Mouse (Mus musculus) neural tube, embryonic 13.5 days (tissue): ENCODE measurements around the gene Hoxc4. TPM values are rescaled to one million over a fixed set of nuclear protein-coding genes. Genes with fewer than 3 reads are reported as not detected.

Experiments
- ATAC-seq: fragments of 200-750 bp; cut with Nextera tagmentation; 2 replicates; pipeline ENCODE4 v1.8.0; 2017; ENCODE audit warnings: low read depth, mild to moderate bottlenecking, moderate TSS enrichment, moderate library complexity
- H3K27ac ChIP-seq: fragments of 300-500 bp; sonication (generic); replicated peaks from 2 replicates; pipeline ENCODE4 v1.5.1; 2015; ENCODE audit warnings: moderate library complexity, mild to moderate bottlenecking, inconsistent platforms
- H3K27me3 ChIP-seq: fragments of 300-500 bp; sonication (generic); 2 replicates; pipeline ENCODE4 v1.6.1; 2015; ENCODE audit warnings: mild to moderate bottlenecking, inconsistent platforms
- H3K36me3 ChIP-seq: fragments of 300-500 bp; sonication (generic); 2 replicates; pipeline ENCODE4 v1.6.1; 2015; ENCODE audit warnings: mild to moderate bottlenecking, inconsistent platforms
- H3K4me1 ChIP-seq: fragments of 300-500 bp; sonication (generic); replicated peaks from 2 replicates; pipeline ENCODE4 v1.6.1; 2015; ENCODE audit warnings: inconsistent platforms
- H3K4me2 ChIP-seq: fragments of 300-500 bp; sonication (generic); 2 replicates; pipeline ENCODE4 v1.6.1; 2015; ENCODE audit warnings: inconsistent platforms, mild to moderate bottlenecking, moderate library complexity
- H3K4me3 ChIP-seq: fragments of 300-500 bp; sonication (generic); 2 replicates; pipeline ENCODE4 v1.5.1; 2015; ENCODE audit warnings: mild to moderate bottlenecking, inconsistent platforms
- H3K9ac ChIP-seq: fragments of 300-500 bp; sonication (generic); 2 replicates; pipeline ENCODE4 v1.6.1; 2015; ENCODE audit warnings: moderate library complexity, mild to moderate bottlenecking, inconsistent platforms
- H3K9me3 ChIP-seq: fragments of 300-500 bp; sonication (generic); 2 replicates; pipeline ENCODE4 v1.6.1; 2016; ENCODE audit warnings: inconsistent platforms
- WGBS: fragments of 180-500 bp; shearing (Covaris S2); methylation state at CpG from one replicate; pipeline ENCODE4 v1.1.7; 2015; 5-methylcytosine and 5-hydroxymethylcytosine counted together
- polyA plus RNA-seq: library from polyadenylated mRNA; unstranded; fragments of >200 nt; fragmentation: Nextera tagmentation; extraction: Ambion mirVana; gene quantifications from 2 replicates; pipeline ENCODE4 v1.2.1, GENCODE M21; 2015

Gene Hoxc4
- polyA plus RNA-seq, 1 experiment from 2014 or later = 40.2 TPM

DNA sequence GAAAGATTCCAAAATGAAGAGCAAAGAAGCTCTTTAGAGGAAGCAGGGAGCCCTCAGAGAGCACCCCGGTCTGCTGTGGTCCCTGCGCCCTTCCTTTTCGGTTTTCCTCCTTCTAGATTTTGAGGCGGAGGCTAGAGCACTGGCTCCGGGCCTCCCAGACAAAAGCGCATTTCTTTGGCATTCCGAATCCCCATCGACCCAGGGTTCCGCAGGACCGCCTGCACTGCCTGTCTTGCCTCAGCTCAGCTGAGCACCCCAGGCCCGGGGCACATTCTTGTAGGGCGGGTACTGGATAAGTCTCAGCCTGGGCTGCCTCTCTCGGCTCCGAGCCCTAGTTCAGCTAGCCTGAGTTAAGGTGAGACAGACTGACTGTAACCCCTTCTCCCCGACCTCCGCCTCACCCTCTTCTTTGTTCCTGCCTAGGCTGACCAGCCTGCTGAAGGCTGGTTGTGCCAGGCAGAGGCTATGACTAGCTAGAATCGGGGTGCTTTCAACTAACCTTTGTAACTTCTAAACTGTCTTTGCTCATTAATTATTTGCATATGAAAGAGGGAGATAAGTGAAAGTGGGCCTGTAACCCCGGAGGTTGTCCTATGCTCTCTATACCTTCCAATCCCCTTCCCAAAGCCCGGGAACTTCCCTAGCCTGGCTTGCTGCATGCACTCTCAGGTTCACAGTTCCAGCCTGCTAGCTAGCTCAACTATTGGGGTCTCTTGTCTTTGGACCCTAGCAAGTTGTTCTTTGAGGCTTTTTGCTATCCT is 3.1 kb upstream of the Hoxc4 start:
- Histone ChIP-seq H3K4me2 (peak overlapping the region; percentile 91), H3K4me1 (peaks cover 99% of the 10 kb centered on the region), H3K9ac (peak overlapping the region; percentile 82), H3K9me3 (no peaks in the 10 kb centered on the region), H3K4me3 (peak overlapping the region; percentile 42), H3K27me3 (peaks cover 6% of the 10 kb centered on the region; the same call in 1 of the 2 replicates), H3K27ac (peak overlapping the region; percentile 96), H3K36me3 (peaks cover 17% of the 10 kb centered on the region; the same call in 1 of the 2 replicates)
- WGBS = 3% methylated on average over 19 of the region's 19 CpGs
- no peak for ATAC-seq

DNA sequence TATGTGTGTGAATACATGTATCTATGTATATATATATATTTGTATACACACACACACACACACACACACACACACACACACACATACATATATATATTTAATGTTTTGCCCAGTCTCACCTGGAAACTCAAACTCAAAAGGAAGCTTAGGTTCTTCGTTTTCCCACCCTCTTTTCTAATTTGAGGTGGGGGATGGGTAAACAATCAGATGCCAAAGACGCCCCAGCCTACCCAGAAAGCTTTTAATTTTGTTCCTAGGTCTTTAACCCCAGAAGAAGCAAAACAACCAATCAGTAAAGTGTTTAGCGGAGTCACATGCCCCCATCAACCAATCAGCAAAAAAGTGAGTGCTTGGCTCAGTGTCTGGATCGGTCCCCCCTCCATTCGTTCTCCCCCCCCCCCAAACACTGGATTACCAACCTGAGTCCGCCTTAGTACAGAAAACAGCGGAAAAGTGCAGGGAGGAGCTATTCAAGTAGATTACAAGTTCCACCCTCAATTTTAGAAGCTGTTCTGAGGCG is 2.2 kb downstream of the Hoxc4 start:
- no peak for ATAC-seq
- peak overlapping the region; percentile 19 for H3K4me3 ChIP-seq
- peak overlapping the region; percentile 22; the same call in 1 of the 2 replicates for H3K9ac ChIP-seq
- peaks cover 100% of the 10 kb centered on the region for H3K4me1 ChIP-seq
- peak overlapping the region; percentile 91 for H3K4me2 ChIP-seq
- H3K9me3 ChIP-seq = no peaks in the 10 kb centered on the region
- peaks cover under 1% of the 10 kb centered on the region; the same call in 1 of the 2 replicates for H3K27me3 ChIP-seq
- no peaks in the 10 kb centered on the region for H3K36me3 ChIP-seq
- 6% methylated on average over 8 of the region's 8 CpGs for WGBS
- H3K27ac ChIP-seq = peak overlapping the region; percentile 49

DNA sequence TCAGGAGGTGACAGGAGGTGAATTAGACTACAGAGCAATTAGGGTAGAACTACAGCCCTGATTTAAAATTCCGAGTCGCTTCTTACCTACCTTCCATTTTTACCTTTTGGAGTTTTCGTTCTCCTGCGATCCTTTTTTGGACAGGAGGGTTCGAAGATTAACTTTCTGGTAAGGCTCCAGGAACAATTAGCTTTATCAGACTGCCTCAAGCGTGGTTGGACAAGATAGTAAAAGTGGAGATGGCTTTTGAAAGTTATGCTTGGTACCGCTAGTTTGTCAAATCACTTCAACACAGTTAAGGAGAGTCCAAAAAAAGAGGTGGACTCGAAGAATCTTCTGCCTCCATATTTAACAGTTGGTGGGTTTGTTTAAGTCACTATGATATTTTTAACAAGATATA is 2.8 kb downstream of the Hoxc4 start:
- no peaks in the 10 kb centered on the region for H3K36me3 ChIP-seq
- H3K27ac ChIP-seq = peak overlapping the region; percentile 49
- peak overlapping the region; percentile 91 for H3K4me2 ChIP-seq
- H3K9ac ChIP-seq = peak overlapping the region; percentile 58; the same call in 1 of the 2 replicates
- H3K4me3 ChIP-seq = peak overlapping the region; percentile 19
- no peaks in the 10 kb centered on the region; the same call in 1 of the 2 replicates for H3K27me3 ChIP-seq
- WGBS = 10% methylated on average over 8 of the region's 8 CpGs
- no peaks in the 10 kb centered on the region for H3K9me3 ChIP-seq
- no peak for ATAC-seq
- H3K4me1 ChIP-seq = peaks cover 100% of the 10 kb centered on the region

DNA sequence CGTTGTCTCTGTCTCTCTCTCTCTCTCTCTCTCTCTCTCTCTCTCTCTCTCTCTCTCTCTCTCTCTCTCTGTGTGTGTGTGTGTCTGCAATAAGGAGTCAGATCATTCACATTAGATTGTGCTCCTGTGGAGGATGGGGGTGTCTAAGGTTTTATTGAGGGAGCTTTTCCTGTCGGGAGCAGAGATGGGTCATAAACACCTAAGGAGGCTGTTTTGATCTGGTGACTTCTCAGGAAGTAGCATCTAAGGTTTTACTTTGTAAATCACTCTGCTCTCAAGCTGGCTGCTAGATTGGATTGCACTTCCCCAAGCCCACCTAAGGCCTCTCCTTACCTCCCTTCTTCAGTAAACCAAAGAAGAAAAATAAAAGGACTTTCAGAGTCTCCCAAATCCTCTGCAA is 5.4 kb downstream of the Hoxc4 start:
- ATAC-seq = no peak
- H3K27ac ChIP-seq = peak overlapping the region; percentile 92
- 9% methylated on average over 2 of the region's 2 CpGs for WGBS
- peak overlapping the region; percentile 52; the same call in 1 of the 2 replicates for H3K9ac ChIP-seq
- H3K4me3 ChIP-seq = no peak overlapping the region
- no peaks in the 10 kb centered on the region for H3K36me3 ChIP-seq
- peak overlapping the region; percentile 63 for H3K4me2 ChIP-seq
- H3K9me3 ChIP-seq = no peaks in the 10 kb centered on the region
- no peaks in the 10 kb centered on the region for H3K27me3 ChIP-seq
- peaks cover 100% of the 10 kb centered on the region for H3K4me1 ChIP-seq

DNA sequence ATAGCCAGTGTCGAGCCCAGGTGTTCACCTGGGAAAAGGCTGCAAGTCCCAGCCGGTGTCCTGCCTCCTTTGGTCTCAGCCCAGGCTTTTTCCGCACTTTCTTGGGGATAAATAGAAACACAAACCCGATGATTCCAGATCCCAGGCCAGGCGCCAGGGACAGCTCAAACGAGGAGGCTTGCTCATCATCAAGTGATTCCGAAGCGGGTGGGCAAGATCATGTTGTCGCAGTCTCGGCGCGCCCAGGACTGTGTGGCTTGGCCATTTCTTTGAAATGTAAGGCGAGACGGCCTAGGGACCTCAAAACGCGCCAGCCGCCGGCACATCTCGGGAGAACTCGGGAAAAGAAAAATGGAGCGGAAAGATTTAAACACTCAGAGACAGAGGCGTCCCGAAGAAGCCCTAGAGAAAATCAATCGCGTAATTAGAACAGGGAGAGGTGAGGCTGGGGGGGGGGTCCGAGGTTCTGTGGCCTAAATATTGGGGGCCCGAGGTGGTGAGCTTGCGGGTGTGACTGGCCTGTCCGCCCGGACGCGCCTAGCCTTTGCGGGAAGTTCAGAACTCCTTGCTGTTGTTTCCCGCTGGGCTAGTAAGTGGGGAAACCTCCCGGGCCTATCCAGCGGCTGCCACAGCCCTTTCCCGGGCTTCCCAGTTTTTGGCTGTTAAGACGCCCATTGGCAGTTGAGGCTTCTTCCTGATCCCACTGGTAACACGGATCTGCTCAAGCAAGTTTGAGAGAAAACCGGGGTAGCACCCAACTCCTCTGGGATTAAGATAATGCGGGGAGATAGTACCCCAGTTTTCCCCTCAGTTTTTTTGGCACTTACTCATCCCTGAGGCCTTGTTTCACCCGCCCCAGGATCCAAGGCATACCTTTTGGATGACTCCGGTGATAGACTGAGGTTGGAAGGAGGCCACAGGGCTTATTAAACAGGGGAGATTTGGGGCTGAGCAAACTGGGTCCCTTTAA is 8.8 kb downstream of the Hoxc4 start:
- no peak for ATAC-seq
- Histone ChIP-seq H3K9ac (peak overlapping the region; percentile 81), H3K9me3 (no peaks in the 10 kb centered on the region), H3K36me3 (no peaks in the 10 kb centered on the region), H3K4me2 (peak overlapping the region; percentile 63), H3K27ac (peak overlapping the region; percentile 92), H3K27me3 (no peaks in the 10 kb centered on the region), H3K4me1 (peaks cover 97% of the 10 kb centered on the region), H3K4me3 (peak overlapping the region; percentile 38)
- 3% methylated on average over 43 of the region's 43 CpGs for WGBS

DNA sequence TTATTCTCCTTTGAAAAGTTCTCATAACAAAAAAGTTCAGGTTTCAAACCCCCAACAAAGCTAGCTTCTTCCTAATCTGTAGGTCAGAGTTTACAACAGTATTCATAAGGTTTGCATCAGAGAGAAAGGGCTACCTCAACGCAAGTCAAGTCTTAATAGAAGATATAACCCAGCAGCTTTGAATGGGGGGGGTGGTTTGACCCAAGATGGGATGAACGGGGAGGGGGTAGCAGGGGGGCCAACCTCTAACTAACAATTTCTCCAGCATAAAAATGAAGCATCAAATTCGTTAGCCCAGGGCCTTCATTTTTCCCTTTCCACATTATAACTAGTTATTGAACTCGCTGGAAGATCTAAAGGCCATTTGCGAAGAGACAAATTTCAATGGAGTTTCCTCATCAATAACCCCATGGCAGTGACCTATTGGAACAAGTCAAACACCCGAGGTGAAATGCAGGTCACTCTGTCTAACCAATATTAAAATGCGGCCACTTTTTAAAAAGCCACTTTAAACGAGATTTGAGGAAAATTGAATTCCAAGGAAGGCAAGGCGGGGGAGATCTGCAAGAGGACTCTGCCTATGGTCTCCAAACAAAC is 10.3 kb downstream of the Hoxc4 start:
- Histone ChIP-seq H3K27ac (peak overlapping the region; percentile 92), H3K4me2 (peak overlapping the region; percentile 63), H3K9me3 (no peaks in the 10 kb centered on the region), H3K4me3 (peak overlapping the region; percentile 38; the same call in 1 of the 2 replicates), H3K9ac (peak overlapping the region; percentile 81; the same call in 1 of the 2 replicates), H3K4me1 (peaks cover 97% of the 10 kb centered on the region), H3K27me3 (no peaks in the 10 kb centered on the region), H3K36me3 (no peaks in the 10 kb centered on the region)
- no peak for ATAC-seq
- 19% methylated on average over 9 of the region's 9 CpGs for WGBS

DNA sequence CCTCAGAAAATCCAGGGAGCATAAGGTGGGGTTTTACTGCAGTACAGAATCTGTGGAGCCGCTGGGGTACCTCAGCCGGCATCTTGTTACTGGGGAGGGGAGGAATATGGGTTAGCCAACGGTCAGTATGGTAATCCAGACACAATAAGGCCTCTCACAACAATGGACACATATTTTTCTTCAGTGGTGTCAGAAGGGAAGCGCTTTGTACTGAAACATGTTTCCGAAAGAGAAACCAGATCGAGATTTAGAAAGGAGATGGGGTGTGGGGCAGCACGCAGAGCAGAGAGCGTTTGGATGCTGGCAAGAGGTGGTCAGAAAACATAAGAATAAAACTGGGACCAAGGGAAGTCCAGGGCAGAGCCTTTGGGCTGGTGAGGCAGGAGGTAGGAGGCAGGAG is 11.4 kb downstream of the Hoxc4 start:
- Histone ChIP-seq H3K36me3 (no peaks in the 10 kb centered on the region), H3K4me3 (peak overlapping the region; percentile 19), H3K27ac (peak overlapping the region; percentile 92), H3K4me1 (peaks cover 97% of the 10 kb centered on the region), H3K9me3 (no peaks in the 10 kb centered on the region), H3K4me2 (peak overlapping the region; percentile 63), H3K27me3 (no peaks in the 10 kb centered on the region), H3K9ac (peak overlapping the region; percentile 70)
- WGBS = 7% methylated on average over 8 of the region's 8 CpGs
- no peak for ATAC-seq

DNA sequence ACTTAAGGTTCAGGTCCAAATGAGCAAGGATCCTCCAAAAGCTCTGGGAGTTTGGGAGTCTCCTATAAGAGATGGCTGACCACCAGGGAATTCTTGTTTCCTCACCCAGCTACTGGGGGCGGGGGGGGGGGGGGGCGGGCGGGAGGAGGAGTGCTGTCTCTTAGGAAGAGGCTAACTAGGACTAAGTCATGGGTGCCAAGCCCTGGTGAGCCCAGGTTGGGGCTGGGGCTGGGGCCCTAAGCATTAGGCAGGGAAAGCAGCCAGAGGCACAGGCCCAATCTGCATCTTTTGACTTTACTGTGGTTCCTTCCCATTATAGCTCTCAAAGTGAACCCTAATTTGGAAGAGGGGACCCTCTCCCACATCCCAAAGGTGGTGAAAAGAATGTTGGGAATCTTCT is 13.4 kb downstream of the Hoxc4 start:
- WGBS = 0% methylated on average over 2 of the region's 3 CpGs
- H3K4me2 ChIP-seq = peak overlapping the region; percentile 67
- peak overlapping the region; percentile 22; the same call in 1 of the 2 replicates for H3K4me3 ChIP-seq
- peak overlapping the region; percentile 97 for H3K27ac ChIP-seq
- H3K36me3 ChIP-seq = no peaks in the 10 kb centered on the region
- no peaks in the 10 kb centered on the region for H3K27me3 ChIP-seq
- H3K9ac ChIP-seq = peak overlapping the region; percentile 62
- H3K4me1 ChIP-seq = peaks cover 97% of the 10 kb centered on the region
- no peak for ATAC-seq
- no peaks in the 10 kb centered on the region for H3K9me3 ChIP-seq

DNA sequence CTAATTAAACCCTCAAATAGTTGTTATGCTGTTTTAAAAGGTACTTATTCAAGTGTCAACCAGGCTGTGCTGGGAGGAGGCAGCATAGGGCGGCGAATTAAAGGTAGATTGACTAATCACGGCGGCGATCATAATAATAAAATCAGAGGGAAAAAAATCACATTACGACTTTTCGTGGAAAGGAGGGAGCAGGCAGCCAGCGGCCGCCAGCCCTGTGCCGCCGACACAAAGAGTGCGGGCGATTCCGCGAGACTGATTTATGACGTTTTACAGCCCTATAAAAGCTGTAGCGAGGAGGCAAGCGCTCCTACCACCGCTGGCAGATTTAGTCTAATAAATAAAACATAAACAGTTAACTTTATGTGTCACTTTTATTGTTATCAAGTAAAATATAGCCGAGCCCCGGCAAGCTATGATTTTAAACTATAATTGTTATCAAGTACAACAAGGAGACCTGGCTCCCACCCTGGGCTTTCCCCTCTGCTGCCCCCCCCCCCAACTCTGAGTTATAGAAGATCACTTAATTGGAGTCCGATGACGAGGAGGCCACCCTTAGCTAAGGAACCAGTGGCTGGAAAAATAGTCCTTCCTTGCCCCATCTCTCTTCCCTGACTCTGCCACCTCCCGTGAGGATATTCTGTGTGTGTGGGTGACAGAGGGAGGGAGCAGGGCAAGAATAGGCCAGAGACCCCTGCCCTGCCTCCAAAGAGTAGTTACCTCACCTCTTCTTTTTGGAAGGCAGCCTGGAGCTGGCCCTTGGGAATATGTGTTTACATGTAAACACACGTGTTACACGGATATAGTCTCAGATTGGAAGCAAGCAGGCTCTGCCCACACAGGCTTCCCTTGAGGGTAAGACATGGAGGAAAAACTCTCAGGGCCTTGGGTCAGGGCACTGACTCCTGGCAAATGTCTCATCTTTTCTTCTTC is 14.2 kb downstream of the Hoxc4 start:
- no peaks in the 10 kb centered on the region for H3K36me3 ChIP-seq
- peaks cover 97% of the 10 kb centered on the region for H3K4me1 ChIP-seq
- WGBS = 1% methylated on average over 26 of the region's 26 CpGs
- H3K9me3 ChIP-seq = no peaks in the 10 kb centered on the region
- H3K4me3 ChIP-seq = peak overlapping the region; percentile 22
- no peaks in the 10 kb centered on the region for H3K27me3 ChIP-seq
- H3K4me2 ChIP-seq = peak overlapping the region; percentile 67
- peak; percentile 59 for ATAC-seq
- H3K27ac ChIP-seq = peak overlapping the region; percentile 97
- H3K9ac ChIP-seq = peak overlapping the region; percentile 62

DNA sequence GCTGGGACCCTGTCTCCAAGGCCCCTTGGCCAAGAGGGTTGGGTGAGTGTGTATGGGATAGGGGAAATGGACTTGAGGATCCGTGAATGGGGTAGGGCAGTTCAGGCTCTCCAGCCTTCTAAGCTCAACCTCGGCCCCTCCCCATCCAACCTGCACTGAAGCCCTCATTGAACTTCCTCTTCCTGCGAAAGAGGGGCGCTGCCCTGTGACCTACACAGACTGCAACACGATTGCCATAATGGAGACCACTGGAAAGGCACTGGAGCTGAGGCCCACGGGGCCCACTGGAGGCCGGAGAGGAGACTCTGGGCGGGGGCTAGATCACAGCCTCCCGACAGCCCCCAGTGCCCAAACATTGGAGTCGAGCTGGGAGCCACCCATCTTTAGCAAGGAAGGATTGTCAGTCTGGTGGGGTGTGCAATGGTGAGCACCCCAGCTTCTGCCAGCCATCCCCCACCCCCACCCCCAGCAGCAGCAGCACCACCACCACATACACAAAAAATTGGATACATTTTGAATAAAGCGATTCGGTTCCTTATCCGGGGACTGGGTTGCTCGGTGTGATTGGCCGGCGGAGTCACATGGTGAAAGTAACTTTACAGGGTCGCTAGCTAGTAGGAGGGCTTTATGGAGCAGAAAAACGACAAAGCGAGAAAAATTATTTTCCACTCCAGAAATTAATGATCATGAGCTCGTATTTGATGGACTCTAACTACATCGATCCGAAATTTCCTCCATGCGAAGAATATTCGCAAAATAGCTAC is 15.5 kb downstream of the Hoxc4 start:
- Histone ChIP-seq H3K4me3 (peak overlapping the region; percentile 46), H3K27ac (peak overlapping the region; percentile 97), H3K9ac (peak overlapping the region; percentile 77), H3K9me3 (no peaks in the 10 kb centered on the region), H3K4me2 (peak overlapping the region; percentile 67), H3K27me3 (no peaks in the 10 kb centered on the region), H3K36me3 (no peaks in the 10 kb centered on the region), H3K4me1 (peaks cover 97% of the 10 kb centered on the region)
- 2% methylated on average over 24 of the region's 24 CpGs for WGBS
- peak; percentile 26; the same call in 1 of the 2 replicates for ATAC-seq
